Comparison of ENCODE assay signal across 28 mouse cellular contexts in the genomic region with DNA sequence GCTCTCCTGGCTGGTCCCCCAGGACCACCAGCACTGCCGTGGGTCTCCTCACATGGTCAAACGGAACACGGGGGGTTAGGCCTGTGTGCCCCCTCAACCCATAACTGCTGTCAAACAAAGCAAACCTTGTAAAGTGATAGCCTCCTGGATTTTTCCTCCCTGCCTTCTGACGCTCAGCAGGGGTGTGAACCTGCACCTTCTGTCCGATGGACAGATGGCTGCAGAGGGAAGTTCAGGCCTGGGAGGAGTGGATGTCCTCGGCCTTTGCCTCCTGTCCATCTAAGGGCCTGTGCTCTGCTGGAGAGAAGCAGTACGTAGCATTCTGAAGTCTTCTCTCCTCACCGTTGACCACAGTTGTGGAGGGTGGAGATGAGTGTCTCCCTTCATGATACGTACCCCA. TPM values are rescaled to one million over a fixed set of nuclear protein-coding genes. Genes with fewer than 3 reads are reported as not detected.
DNase-seq lines count a peak whose midpoint lies in the region; ATAC-seq and TF ChIP-seq lines count a peak whose summit lies in the region.
"Had no signal": no experiment of that assay in that cellular context is flagged by ENCODE, and none has a peak within 500 bp of the region (broad histone marks: within the 10 kb centered on the region; RNA-seq: fewer than 3 reads in every experiment).

No protein-coding gene starts in this region.

- no peaks in the 10 kb centered on the region for H3K27me3 ChIP-seq in intestine, postnatal 0 days (replicated peaks; ENCODE audit: control insufficient read depth, insufficient read depth, low read length)
- no peaks in the 10 kb centered on the region for H3K27me3 ChIP-seq in heart, adult 2 months (ENCODE audit: control insufficient read depth, insufficient read depth, low read length)
- no peaks in the 10 kb centered on the region for H3K27me3 ChIP-seq in heart, embryonic 10.5 days (ENCODE audit: insufficient read depth, poor library complexity, severe bottlenecking)
- H3K27me3 ChIP-seq: embryonic facial prominence, embryonic 12.5 days; hindbrain, embryonic 13.5 days; kidney, embryonic 15.5 days; liver, embryonic 12.5 days; megakaryocyte, embryonic 14.5 days; midbrain, embryonic 13.5 days; stomach, embryonic 15.5 days had no signal

- H3K27ac ChIP-seq in intestine, postnatal 0 days (ENCODE audit: low read depth, low read length) = peak overlapping the region; percentile 63
- no peak overlapping the region for H3K27ac ChIP-seq in heart, adult 2 months
- H3K27ac ChIP-seq in heart, embryonic 10.5 days = no peak overlapping the region
- H3K27ac ChIP-seq: embryonic facial prominence, embryonic 12.5 days; hindbrain, embryonic 13.5 days; kidney, embryonic 15.5 days; liver, embryonic 12.5 days; midbrain, embryonic 13.5 days; stomach, embryonic 15.5 days had no signal

- no peak overlapping the region for H3K4me3 ChIP-seq in intestine, postnatal 0 days (ENCODE audit: low read depth, low read length)
- no peak overlapping the region for H3K4me3 ChIP-seq in heart, adult 2 months
- H3K4me3 ChIP-seq in heart, embryonic 10.5 days = no peak overlapping the region
- H3K4me3 ChIP-seq: embryonic facial prominence, embryonic 12.5 days; hindbrain, embryonic 13.5 days; kidney, embryonic 15.5 days; liver, embryonic 12.5 days; megakaryocyte, embryonic 14.5 days; midbrain, embryonic 13.5 days; stomach, embryonic 15.5 days had no signal

- 62% methylated on average over 9 of the region's 9 CpGs for WGBS in intestine, postnatal 0 days
- WGBS in heart, adult 2 months = 78% methylated on average over 9 of the region's 9 CpGs
- 73% methylated on average over 9 of the region's 9 CpGs for WGBS in heart, embryonic 10.5 days

- no peak overlapping the region for H3K9ac ChIP-seq in intestine, postnatal 0 days (ENCODE audit: low read depth, low read length)
- no peak overlapping the region for H3K9ac ChIP-seq in heart, adult 2 months (ENCODE audit: low read depth, low read length)
- H3K9ac ChIP-seq: embryonic facial prominence, embryonic 12.5 days; kidney, embryonic 15.5 days; liver, embryonic 12.5 days; midbrain, embryonic 13.5 days; stomach, embryonic 15.5 days had no signal

- H3K36me3 ChIP-seq in intestine, postnatal 0 days (ENCODE audit: control insufficient read depth, insufficient read depth) = peaks cover 62% of the 10 kb centered on the region
- no peaks in the 10 kb centered on the region; the same call in 1 of the 2 replicates for H3K36me3 ChIP-seq in heart, adult 2 months (ENCODE audit: control insufficient read depth, insufficient read depth, low read length)
- peaks cover 70% of the 10 kb centered on the region for H3K36me3 ChIP-seq in heart, embryonic 10.5 days

- peaks cover 6% of the 10 kb centered on the region; the same call in 1 of the 2 replicates for H3K79me2 ChIP-seq in heart, adult 2 months (replicated peaks; ENCODE audit: control insufficient read depth, insufficient read depth, low read length)

- H3K9me3 ChIP-seq in intestine, postnatal 0 days (ENCODE audit: control insufficient read depth) = no peaks in the 10 kb centered on the region
- no peaks in the 10 kb centered on the region for H3K9me3 ChIP-seq in heart, embryonic 10.5 days
- H3K9me3 ChIP-seq: embryonic facial prominence, embryonic 12.5 days; hindbrain, embryonic 13.5 days; kidney, embryonic 15.5 days; liver, embryonic 12.5 days; megakaryocyte, embryonic 14.5 days; midbrain, embryonic 13.5 days; stomach, embryonic 15.5 days had no signal

- no peak for TF ChIP-seq POLR2A in heart, adult 2 months (IDR thresholded peaks at IDR 0.05; ENCODE audit: insufficient read depth, low read depth, low read length)

- ATAC-seq in intestine, postnatal 0 days = no peak
- ATAC-seq: forebrain, embryonic 14.5 days; liver, embryonic 12.5 days; lung, postnatal 0 days; midbrain, embryonic 13.5 days had no signal

- H3K4me2 ChIP-seq in intestine, postnatal 0 days (replicated peaks; ENCODE audit: low read depth) = no peak overlapping the region
- H3K4me2 ChIP-seq: embryonic facial prominence, embryonic 12.5 days; heart, embryonic 11.5 days; hindbrain, embryonic 13.5 days; kidney, embryonic 15.5 days; liver, embryonic 12.5 days; midbrain, embryonic 13.5 days; stomach, embryonic 15.5 days had no signal

- peaks cover 2% of the 10 kb centered on the region; the same call in 1 of the 2 replicates for H3K4me1 ChIP-seq in intestine, postnatal 0 days (replicated peaks; ENCODE audit: control insufficient read depth, insufficient read depth, low read length)
- H3K4me1 ChIP-seq in heart, adult 2 months (ENCODE audit: control insufficient read depth, insufficient read depth, low read length) = peaks cover 5% of the 10 kb centered on the region
- H3K4me1 ChIP-seq in heart, embryonic 10.5 days = peaks cover 16% of the 10 kb centered on the region

- no peak for TF ChIP-seq EP300 in heart, adult 2 months (IDR thresholded peaks at IDR 0.05; ENCODE audit: insufficient read depth, low read depth, low read length)

- intact Hi-C loops in left cerebral cortex, postnatal 4 days (cut with DNase I) = no loop called here
- intact Hi-C loops in left cerebral cortex, postnatal 25 days (cut with DNase I) = no loop called here
- intact Hi-C loops in heart, adult 2 months (cut with DNase I) = no loop called here

- TF ChIP-seq CTCF in intestine, postnatal 0 days (IDR thresholded peaks at IDR 0.05; ENCODE audit: low read depth) = no peak
- TF ChIP-seq CTCF in heart, adult 2 months (IDR thresholded peaks at IDR 0.05) = no peak

- DNase-seq in left cerebral cortex, postnatal 4 days = peak; percentile 25
- no peak for DNase-seq in left cerebral cortex, postnatal 25 days (ENCODE audit: low spot score in 2 of 2)
- peak; percentile 87 for DNase-seq in cerebellum, adult 11-12 months
- peak; percentile 88 for DNase-seq in cerebellum, adult 9-11 months
- no peak for DNase-seq in heart, adult 2 months
- DNase-seq in thymus, postnatal 10 days (ENCODE audit: low spot score in 2 of 2) = no peak
- DNase-seq in heart, embryonic 10.5 days (ENCODE audit: low spot score) = no peak
- DNase-seq: adrenal gland, postnatal 36 days; embryo, embryonic 11 days; gastrocnemius, postnatal 14 days; heart, postnatal 4 days; kidney, adult 18-20 months; lung, adult 18-20 months; right cerebral cortex, adult 18-20 months; thymus, postnatal 25 days had no signal

RNA-seq across cellular contexts. Expression of a gene that starts 4.3 kb away (rescaled TPM):
- total RNA-seq in left cerebral cortex, postnatal 4 days (2021) = 100 to 1,000 TPM; 154 to 155 TPM
- 100 to 1,000 TPM; 202 to 214 TPM for total RNA-seq in left cerebral cortex, postnatal 25 days (2021)
- 481 and 496 TPM in 2 replicates for polyA plus RNA-seq in intestine, postnatal 0 days (2015; fragmentation: Nextera tagmentation; extraction: Ambion mirVana)
- total RNA-seq in heart, adult 2 months (2021) = 100 to 1,000 TPM; 211 to 222 TPM
- polyA plus RNA-seq in heart, adult 2 months (2012; rRNA removed) = 81.9 and 110 TPM in 2 replicates
- 336 and 382 TPM in 2 replicates for polyA plus RNA-seq in heart, embryonic 10.5 days (2016; fragmentation: Nextera tagmentation; extraction: Ambion mirVana)

RNA-seq across cellular contexts. Expression of a gene that starts 12.7 kb away (rescaled TPM):
- total RNA-seq in left cerebral cortex, postnatal 4 days (2021) = 1 to 10 TPM; 1.8 to 2.9 TPM
- total RNA-seq in left cerebral cortex, postnatal 25 days (2021) = 1 to 10 TPM in 1 of 2 experiments, under 1 TPM in 1; 0.69 to 2.1 TPM
- polyA plus RNA-seq in intestine, postnatal 0 days (2015; fragmentation: Nextera tagmentation; extraction: Ambion mirVana) = 588 and 718 TPM in 2 replicates
- 1 to 10 TPM in 1 of 2 experiments, under 1 TPM in 1; 0.60 to 2.2 TPM for total RNA-seq in heart, adult 2 months (2021)
- 1.6 and 8.5 TPM in 2 replicates for polyA plus RNA-seq in heart, adult 2 months (2012; rRNA removed)
- polyA plus RNA-seq in heart, embryonic 10.5 days (2016; fragmentation: Nextera tagmentation; extraction: Ambion mirVana) = 1.6 and 3.7 TPM in 2 replicates
- total RNA-seq: monocyte, adult 5-6 weeks had no signal

RNA-seq across cellular contexts. Expression of a gene that starts 13.1 kb away (rescaled TPM):
- 10 to 100 TPM; 77.1 to 79.5 TPM for total RNA-seq in left cerebral cortex, postnatal 4 days (2021)
- 10 to 100 TPM; 73.8 to 74.3 TPM for total RNA-seq in left cerebral cortex, postnatal 25 days (2021)
- polyA plus RNA-seq in intestine, postnatal 0 days (2015; fragmentation: Nextera tagmentation; extraction: Ambion mirVana) = 116 TPM in 2 replicates
- total RNA-seq in heart, adult 2 months (2021) = 10 to 100 TPM; 52.6 to 69.9 TPM
- 100 and 101 TPM in 2 replicates for polyA plus RNA-seq in heart, adult 2 months (2012; rRNA removed)
- polyA plus RNA-seq in heart, embryonic 10.5 days (2016; fragmentation: Nextera tagmentation; extraction: Ambion mirVana) = 160 and 170 TPM in 2 replicates

RNA-seq across cellular contexts. Expression of a gene that starts 15.2 kb away (rescaled TPM):
- total RNA-seq in left cerebral cortex, postnatal 4 days (2021) = 1 to 10 TPM; 7.5 to 8.6 TPM
- total RNA-seq in left cerebral cortex, postnatal 25 days (2021) = 10 to 100 TPM in 1 of 2 experiments, 1 to 10 TPM in 1; 9.6 to 10.4 TPM
- 16.4 and 18.7 TPM in 2 replicates for polyA plus RNA-seq in intestine, postnatal 0 days (2015; fragmentation: Nextera tagmentation; extraction: Ambion mirVana)
- total RNA-seq in heart, adult 2 months (2021) = 10 to 100 TPM; 13.5 to 15.8 TPM
- 10.8 and 15.1 TPM in 2 replicates for polyA plus RNA-seq in heart, adult 2 months (2012; rRNA removed)
- polyA plus RNA-seq in heart, embryonic 10.5 days (2016; fragmentation: Nextera tagmentation; extraction: Ambion mirVana) = 29.7 and 30.9 TPM in 2 replicates

RNA-seq across cellular contexts. Expression of a gene that starts 19.6 kb away (rescaled TPM):
- total RNA-seq in left cerebral cortex, postnatal 4 days (2021) = 10 to 100 TPM; 49.0 to 59.4 TPM
- 100 to 1,000 TPM; 109 to 120 TPM for total RNA-seq in left cerebral cortex, postnatal 25 days (2021)
- 0.68 and 0.78 TPM in 2 replicates for polyA plus RNA-seq in intestine, postnatal 0 days (2015; fragmentation: Nextera tagmentation; extraction: Ambion mirVana)
- total RNA-seq in heart, adult 2 months (2021) = under 1 TPM; 0.05 to 0.36 TPM
- 0.15 and 1.1 TPM in 2 replicates for polyA plus RNA-seq in heart, adult 2 months (2012; rRNA removed)
- 0.08 TPM in 1 of 2 replicates, not detected in the other for polyA plus RNA-seq in heart, embryonic 10.5 days (2016; fragmentation: Nextera tagmentation; extraction: Ambion mirVana)
- total RNA-seq: granulocyte monocyte progenitor cell, adult 5-6 weeks; monocyte, adult 5-6 weeks had no signal
- polyA plus RNA-seq: liver, embryonic 12.5 days; lung, postnatal 0 days had no signal

Comparison
In these comparisons a context has a peak if more than half of its experiments do, and no peak if none do; other contexts are left out.
1. DNase-seq: peak in left cerebral cortex, postnatal 4 days (single experiment), cerebellum, adult 11-12 months (single experiment) and cerebellum, adult 9-11 months (single experiment); none in left cerebral cortex, postnatal 25 days (0 of 2), heart, adult 2 months (0 of 2), thymus, postnatal 10 days (0 of 2) and heart, embryonic 10.5 days (single experiment).